Mouse (Mus musculus): Measurements from ENCODE around the gene H2afj.
"Not testable (repeated sequence)": the region's sequence is repeated elsewhere in the genome, so short reads cannot be mapped to it uniquely, and the experiment has no call there.

H2afj gene

GRCm38 (mm10) chr6:136808014-136808417 is at the start of gene H2afj:
Gene H2afj, plus strand, starts transcription at chr6:136808244.
- DNase-seq (ENCODE audit: extremely low spot score), result peak; percentile 97

- no peak for DNase-seq (ENCODE audit: extremely low spot score)
Observed at GRCm38 (mm10) chr6:136763912-136764311, 44.1 kb upstream of the H2afj start.

- DNase-seq (ENCODE audit: extremely low spot score), result no peak
Observed at GRCm38 (mm10) chr6:136769143-136769542, 38.9 kb upstream of the H2afj start.

- DNase-seq (ENCODE audit: extremely low spot score), result no peak
Observed at GRCm38 (mm10) chr6:136769859-136770258, 38.2 kb upstream of the H2afj start.

GRCm38 (mm10) chr6:136776392-136776791 is 31.7 kb upstream of the H2afj start:
- no peak for DNase-seq (ENCODE audit: extremely low spot score)

GRCm38 (mm10) chr6:136781377-136781986 is 26.6 kb upstream of the H2afj start, which contains the start of gene Gucy2c:
Gene Gucy2c, minus strand, starts transcription at chr6:136781765.
- no peak for DNase-seq (ENCODE audit: extremely low spot score)

- DNase-seq (ENCODE audit: extremely low spot score), result no peak
Observed at GRCm38 (mm10) chr6:136782146-136782545, 25.9 kb upstream of the H2afj start.

- DNase-seq (ENCODE audit: extremely low spot score), result no peak
Observed at GRCm38 (mm10) chr6:136782761-136783160, 25.3 kb upstream of the H2afj start.

GRCm38 (mm10) chr6:136789391-136789971 is 18.6 kb upstream of the H2afj start:
- no peak for DNase-seq (ENCODE audit: extremely low spot score)

GRCm38 (mm10) chr6:136792884-136793758 is 14.9 kb upstream of the H2afj start:
- DNase-seq (ENCODE audit: extremely low spot score), result no peak

- peak; percentile 38 for DNase-seq (ENCODE audit: extremely low spot score)
Observed at GRCm38 (mm10) chr6:136793831-136794525, 14.1 kb upstream of the H2afj start.

GRCm38 (mm10) chr6:136795110-136795509 is 12.9 kb upstream of the H2afj start:
- DNase-seq (ENCODE audit: extremely low spot score), result no peak

GRCm38 (mm10) chr6:136795850-136796249 is 12.2 kb upstream of the H2afj start:
- no peak for DNase-seq (ENCODE audit: extremely low spot score)

GRCm38 (mm10) chr6:136797874-136798693 is 10.0 kb upstream of the H2afj start:
- not testable (repeated sequence) for DNase-seq (ENCODE audit: extremely low spot score)

GRCm38 (mm10) chr6:136800710-136801109 is 7.3 kb upstream of the H2afj start:
- no peak for DNase-seq (ENCODE audit: extremely low spot score)

- DNase-seq (ENCODE audit: extremely low spot score), result no peak
Observed at GRCm38 (mm10) chr6:136801274-136801673, 6.8 kb upstream of the H2afj start.

- DNase-seq (ENCODE audit: extremely low spot score), result no peak
Observed at GRCm38 (mm10) chr6:136803093-136803738, 4.8 kb upstream of the H2afj start.

- DNase-seq (ENCODE audit: extremely low spot score), result peak; percentile 95
Observed at GRCm38 (mm10) chr6:136803739-136804633, 4.1 kb upstream of the H2afj start, which contains the start of gene Hist4h4. Gene Hist4h4, minus strand, starts transcription at chr6:136804415.

- no peak for DNase-seq (ENCODE audit: extremely low spot score)
Observed at GRCm38 (mm10) chr6:136804705-136805408, 3.2 kb upstream of the H2afj start.
